Mouse (Mus musculus) kidney, adult 8-10 months (tissue): Measurements from ENCODE around the gene Fat2.

Experiments
- DNase-seq, 2 experiments: peaks; one replicate each; pipeline ENCODE4 v3.0.0; 2022

The Fat2 gene

GRCm38 (mm10) chr11:55336101-55336891 lies at the start of gene Fat2:
Gene Fat2, minus strand, starts transcription at chr11:55336564.
- no peak for DNase-seq

GRCm38 (mm10) chr11:55383463-55384045 lies 47.2 kb upstream of the Fat2 start:
- DNase-seq = no peak

GRCm38 (mm10) chr11:55380908-55381307 lies 44.5 kb upstream of the Fat2 start:
- DNase-seq = no peak

- peak; percentile 38 to 46 for DNase-seq
These were observed 42.0 kb upstream of the Fat2 start for GRCm38 (mm10) chr11:55378371-55378770.

GRCm38 (mm10) chr11:55373838-55374237 lies 37.5 kb upstream of the Fat2 start:
- no peak for DNase-seq

GRCm38 (mm10) chr11:55373373-55373772 lies 37.0 kb upstream of the Fat2 start:
- DNase-seq = no peak

- no peak for DNase-seq
These were observed 35.6 kb upstream of the Fat2 start for GRCm38 (mm10) chr11:55372001-55372400.

- DNase-seq = peak; percentile 24 to 31
These were observed 32.7 kb upstream of the Fat2 start for GRCm38 (mm10) chr11:55369093-55369471.

- peak in 1 of 2 experiments; percentile 54 for DNase-seq
These were observed 32.2 kb upstream of the Fat2 start for GRCm38 (mm10) chr11:55368388-55369092.

- DNase-seq = peak; percentile 39 to 55
These were observed 31.4 kb upstream of the Fat2 start for GRCm38 (mm10) chr11:55367783-55368182.

GRCm38 (mm10) chr11:55365840-55366239 lies 29.5 kb upstream of the Fat2 start:
- DNase-seq = no peak

GRCm38 (mm10) chr11:55365242-55365641 lies 28.9 kb upstream of the Fat2 start:
- no peak for DNase-seq

- DNase-seq = peak in 1 of 2 experiments; percentile 27
These were observed 28.3 kb upstream of the Fat2 start for GRCm38 (mm10) chr11:55364662-55365061.

GRCm38 (mm10) chr11:55358094-55358783 lies 21.9 kb upstream of the Fat2 start:
- DNase-seq = no peak

GRCm38 (mm10) chr11:55356846-55357245 lies 20.5 kb upstream of the Fat2 start:
- no peak for DNase-seq

- DNase-seq = no peak
These were observed 5.6 kb upstream of the Fat2 start for GRCm38 (mm10) chr11:55341961-55342371.

- DNase-seq = no peak
These were observed 4.4 kb upstream of the Fat2 start for GRCm38 (mm10) chr11:55340789-55341188.

GRCm38 (mm10) chr11:55337032-55337769 lies 837 bp upstream of the Fat2 start:
- no peak for DNase-seq

GRCm38 (mm10) chr11:55335314-55336076 lies 869 bp downstream of the Fat2 start:
- DNase-seq = no peak

- DNase-seq = no peak
These were observed 1.8 kb downstream of the Fat2 start for GRCm38 (mm10) chr11:55334545-55334944.

- DNase-seq = no peak
These were observed 2.3 kb downstream of the Fat2 start for GRCm38 (mm10) chr11:55334063-55334462.
